Mouse (Mus musculus) megakaryocyte, embryonic 14.5 days (primary cell): ENCODE results near the gene Capn15.

Experiments used
- FLI1 ChIP-seq: IDR thresholded peaks from 2 replicates; pipeline ENCODE4 v1.6.1; 2012; ENCODE audit warnings: low read length, inconsistent platforms, mixed read lengths
- GATA1 ChIP-seq: IDR thresholded peaks from 3 replicates; pipeline ENCODE4 v1.6.1; 2012; ENCODE audit warnings: mixed read lengths, low read length, inconsistent platforms, borderline replicate concordance

DNA sequence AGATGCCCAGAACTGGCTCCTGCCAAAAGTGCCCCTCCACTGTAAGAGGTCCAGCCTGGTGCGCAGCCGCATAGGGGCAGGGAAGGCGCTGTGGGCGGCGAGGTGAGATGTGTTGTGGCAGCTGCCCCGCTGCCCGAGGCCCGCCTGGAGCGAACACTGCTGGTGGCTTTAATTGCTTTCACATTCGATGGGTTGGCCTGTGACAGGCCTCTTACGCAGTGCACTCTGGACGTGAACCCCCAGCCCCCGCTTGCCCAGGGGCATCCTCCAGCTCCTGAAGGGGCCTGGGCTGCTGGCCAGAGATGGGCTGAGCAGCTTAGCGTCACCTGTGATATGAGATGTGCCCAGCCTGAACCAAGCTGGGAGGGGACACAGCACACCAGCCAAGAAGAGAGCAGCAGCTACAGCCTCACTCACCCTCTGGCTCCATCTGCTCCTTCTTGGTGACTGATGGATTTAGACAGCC lies 28.0 kb downstream of the Capn15 start:
- TF ChIP-seq GATA1 (no peak), FLI1 (no peak)
